Mouse (Mus musculus): ENCODE results near the gene Fsip1. TPM values are rescaled to one million over a fixed set of nuclear protein-coding genes. Genes with fewer than 3 reads are reported as not detected.
A peak's percentile ranks its signal among the peaks of the same experiment; 100 is the strongest.

Gene Fsip1
- polyA plus RNA-seq, 1 experiment from 2014 or later: 2.5 TPM

GRCm38 (mm10) chr2:118110225-118110915 is 146.4 kb downstream of the Fsip1 start:
- Histone ChIP-seq H3K27me3 (replicated peaks) (peaks cover 22% of the 10 kb centered on the region), H3K36me3 (no peaks in the 10 kb centered on the region), H3K9me3 (no peaks in the 10 kb centered on the region), H3K9ac (no peak overlapping the region), H3K4me3 (0 out of 2 replicates have a peak overlapping the region, but pooled peaks have one; percentile 5), H3K4me2 (replicated peaks) (peak overlapping the region; percentile 91), H3K27ac (no peak overlapping the region), H3K4me1 (peaks cover 15% of the 10 kb centered on the region)
- peak; percentile 33; the same call in 1 of the 2 replicates for ATAC-seq (ENCODE audit: low FRiP score, low read depth)
- WGBS: 40% methylated on average over 17 of the region's 17 CpGs

- no peaks in the 10 kb centered on the region for H3K9me3 ChIP-seq
- no peak overlapping the region for H3K4me2 ChIP-seq (replicated peaks)
- ATAC-seq (ENCODE audit: low FRiP score, low read depth): no peak
- no peak overlapping the region for H3K4me3 ChIP-seq
- no peak overlapping the region for H3K27ac ChIP-seq
- no peaks in the 10 kb centered on the region for H3K36me3 ChIP-seq
- no peaks in the 10 kb centered on the region for H3K27me3 ChIP-seq (replicated peaks)
- H3K9ac ChIP-seq: no peak overlapping the region
- WGBS: 50% methylated on average over 4 of the region's 4 CpGs
- H3K4me1 ChIP-seq: no peaks in the 10 kb centered on the region
Observed at GRCm38 (mm10) chr2:118102169-118102568, 154.6 kb downstream of the Fsip1 start.

- H3K27me3 ChIP-seq (replicated peaks): no peaks in the 10 kb centered on the region
- no peak overlapping the region for H3K4me3 ChIP-seq
- H3K9me3 ChIP-seq: no peaks in the 10 kb centered on the region
- no peak overlapping the region for H3K27ac ChIP-seq
- no peaks in the 10 kb centered on the region for H3K4me1 ChIP-seq
- 75% methylated on average over 4 of the region's 4 CpGs for WGBS
- no peak for ATAC-seq (ENCODE audit: low FRiP score, low read depth)
- no peaks in the 10 kb centered on the region for H3K36me3 ChIP-seq
- no peak overlapping the region for H3K9ac ChIP-seq
- H3K4me2 ChIP-seq (replicated peaks): no peak overlapping the region
Observed at GRCm38 (mm10) chr2:118099104-118099503, 157.7 kb downstream of the Fsip1 start.

GRCm38 (mm10) chr2:118091226-118091625 is 165.5 kb downstream of the Fsip1 start:
- ATAC-seq (ENCODE audit: low FRiP score, low read depth): no peak
- no peak overlapping the region for H3K4me3 ChIP-seq

GRCm38 (mm10) chr2:118087044-118087726 is 169.6 kb downstream of the Fsip1 start:
- Histone ChIP-seq H3K9ac (no peak overlapping the region), H3K27ac (no peak overlapping the region), H3K9me3 (no peaks in the 10 kb centered on the region), H3K36me3 (no peaks in the 10 kb centered on the region), H3K4me3 (no peak overlapping the region), H3K27me3 (replicated peaks) (no peaks in the 10 kb centered on the region), H3K4me1 (no peaks in the 10 kb centered on the region), H3K4me2 (replicated peaks) (no peak overlapping the region)
- WGBS: 74% methylated on average over 10 of the region's 10 CpGs
- no peak for ATAC-seq (ENCODE audit: low FRiP score, low read depth)

More at GRCm38 (mm10) chr2:118091226-118091625, 165.5 kb downstream of the Fsip1 start:
- no peaks in the 10 kb centered on the region for H3K27me3 ChIP-seq (replicated peaks)
- no peaks in the 10 kb centered on the region for H3K4me1 ChIP-seq
- no peak overlapping the region for H3K9ac ChIP-seq
- H3K9me3 ChIP-seq: no peaks in the 10 kb centered on the region
- no peak overlapping the region for H3K27ac ChIP-seq
- 90% methylated on average over 5 of the region's 5 CpGs for WGBS
- H3K36me3 ChIP-seq: no peaks in the 10 kb centered on the region
- H3K4me2 ChIP-seq (replicated peaks): no peak overlapping the region

GRCm38 (mm10) chr2:118085647-118086046 is 171.1 kb downstream of the Fsip1 start:
- Histone ChIP-seq H3K9ac (no peak overlapping the region), H3K27me3 (replicated peaks) (no peaks in the 10 kb centered on the region), H3K4me1 (no peaks in the 10 kb centered on the region), H3K27ac (no peak overlapping the region), H3K4me2 (replicated peaks) (no peak overlapping the region), H3K36me3 (no peaks in the 10 kb centered on the region), H3K4me3 (no peak overlapping the region), H3K9me3 (no peaks in the 10 kb centered on the region)
- ATAC-seq (ENCODE audit: low FRiP score, low read depth): no peak
- whole genome bisulfite sequencing: 79% methylated on average over 2 of the region's 2 CpGs

GRCm38 (mm10) chr2:118084693-118085092 is 172.1 kb downstream of the Fsip1 start:
- Histone ChIP-seq H3K27ac (no peak overlapping the region), H3K4me3 (no peak overlapping the region), H3K4me2 (replicated peaks) (no peak overlapping the region), H3K9me3 (no peaks in the 10 kb centered on the region), H3K4me1 (no peaks in the 10 kb centered on the region), H3K27me3 (replicated peaks) (no peaks in the 10 kb centered on the region), H3K9ac (no peak overlapping the region), H3K36me3 (no peaks in the 10 kb centered on the region)
- 79% methylated on average over 3 of the region's 3 CpGs for WGBS
- ATAC-seq (ENCODE audit: low FRiP score, low read depth): no peak

- WGBS: 91% methylated on average over 6 of the region's 6 CpGs
- no peak for ATAC-seq (ENCODE audit: low FRiP score, low read depth)
- no peak overlapping the region for H3K4me2 ChIP-seq (replicated peaks)
- no peaks in the 10 kb centered on the region for H3K4me1 ChIP-seq
- no peak overlapping the region for H3K27ac ChIP-seq
- H3K4me3 ChIP-seq: no peak overlapping the region
- H3K9me3 ChIP-seq: no peaks in the 10 kb centered on the region
- H3K36me3 ChIP-seq: no peaks in the 10 kb centered on the region
- H3K9ac ChIP-seq: no peak overlapping the region
- H3K27me3 ChIP-seq (replicated peaks): no peaks in the 10 kb centered on the region
Observed at GRCm38 (mm10) chr2:118083652-118084051, 173.1 kb downstream of the Fsip1 start.

- Histone ChIP-seq H3K4me2 (replicated peaks) (no peak overlapping the region), H3K27ac (no peak overlapping the region), H3K4me1 (no peaks in the 10 kb centered on the region), H3K4me3 (no peak overlapping the region), H3K36me3 (no peaks in the 10 kb centered on the region), H3K9me3 (no peaks in the 10 kb centered on the region), H3K27me3 (replicated peaks) (no peaks in the 10 kb centered on the region), H3K9ac (no peak overlapping the region)
- 87% methylated on average over 5 of the region's 5 CpGs for WGBS
- no peak for ATAC-seq (ENCODE audit: low FRiP score, low read depth)
Observed at GRCm38 (mm10) chr2:118081581-118081980, 175.2 kb downstream of the Fsip1 start.

Small RNA genes within 50 kb of the gene (microRNA-seq; reads per million reads assigned to microRNA genes)
- not detected for gene Gm22800

Other genes with a start within 250 kb of the Fsip1 start
- gene Thbs1, start 145.1 kb downstream of the Fsip1 start, polyA plus RNA-seq (2016; fragmentation: Nextera tagmentation; extraction: Ambion mirVana): 15.8 and 17.5 TPM in 2 replicates
- gene Gpr176, start 116.5 kb upstream of the Fsip1 start, polyA plus RNA-seq (2016; fragmentation: Nextera tagmentation; extraction: Ambion mirVana): 2.3 TPM in 2 replicates
- gene Eif2ak4, start 131.7 kb upstream of the Fsip1 start, polyA plus RNA-seq (2016; fragmentation: Nextera tagmentation; extraction: Ambion mirVana): 10.8 and 11.3 TPM in 2 replicates
- 305 TPM in 2 replicates for gene Srp14, start 222.7 kb upstream of the Fsip1 start, polyA plus RNA-seq (2016; fragmentation: Nextera tagmentation; extraction: Ambion mirVana)